Mouse (Mus musculus) spleen, adult 2 months (tissue): Measurements from ENCODE around the gene Slc30a5.

Experiments used
- CTCF ChIP-seq: fragments of 200-500 bp; IDR thresholded peaks from 2 replicates; pipeline ENCODE4 v1.5.1; 2011; ENCODE audit warnings: mild to moderate bottlenecking, inconsistent platforms; ENCODE audit not compliant: insufficient read depth, insufficient read length, insufficient replicate concordance; ENCODE audit errors: extremely low read depth
- POLR2A ChIP-seq: fragments of 200-500 bp; IDR thresholded peaks from 2 replicates; pipeline ENCODE4 v1.6.1; 2011; ENCODE audit warnings: low read depth, low read length, inconsistent platforms

DNA sequence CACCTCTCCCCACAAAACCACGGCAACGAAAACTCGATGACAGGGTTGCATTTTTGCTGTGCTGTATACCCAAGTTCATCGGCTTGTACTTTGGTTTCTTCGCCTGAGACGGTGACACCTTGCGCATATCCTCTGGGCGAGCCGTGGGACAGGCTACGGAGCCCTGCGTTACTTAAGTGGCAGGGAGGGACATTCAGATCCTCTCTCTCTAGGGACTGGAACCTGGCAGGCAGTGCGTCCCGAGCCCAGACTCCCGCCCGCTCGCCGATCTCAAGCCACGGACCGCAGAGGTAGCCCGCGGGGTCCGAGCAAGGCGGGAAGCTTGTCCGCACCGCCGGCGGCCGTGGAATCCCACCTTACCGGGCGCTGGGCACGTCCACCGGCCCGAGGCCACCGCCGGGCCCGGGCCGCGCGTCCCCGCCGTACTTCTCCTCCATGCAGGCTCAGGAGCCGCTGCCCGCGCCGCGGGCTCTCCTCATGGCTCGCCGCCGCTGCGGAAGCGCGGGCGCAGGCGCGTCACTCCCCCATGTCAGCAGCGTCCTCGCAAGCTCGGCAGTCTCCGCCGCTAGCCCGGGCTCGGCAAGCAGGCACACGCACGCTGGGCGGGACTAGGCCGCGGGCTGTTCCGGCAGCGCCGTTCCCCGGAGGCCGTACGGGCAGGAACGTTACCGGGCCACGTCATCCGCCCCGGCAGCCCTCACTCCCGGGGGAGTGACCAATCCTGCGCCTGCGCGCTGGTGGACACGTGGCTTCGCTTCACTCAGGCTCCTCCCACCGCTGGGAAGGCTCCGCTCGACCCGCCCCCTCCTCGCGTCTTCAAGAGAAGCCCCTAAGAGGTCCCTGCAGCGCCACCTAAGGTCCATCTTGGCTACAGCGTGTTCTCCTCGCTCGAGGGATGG, at the start of gene Slc30a5:
- TF ChIP-seq CTCF (peak; percentile 82; the same call in 1 of the 2 replicates), POLR2A (peak; percentile 74; the same call in 1 of the 2 replicates)
